Mouse (Mus musculus): ENCODE results near the gene Frmd4b. TPM values are rescaled to one million over a fixed set of nuclear protein-coding genes. Genes with fewer than 3 reads are reported as not detected.
"Not testable (repeated sequence)": the region's sequence is repeated elsewhere in the genome, so short reads cannot be mapped to it uniquely, and the experiment has no call there.

Gene Frmd4b
- polyA plus RNA-seq, 1 experiment from 2014 or later = 41.9 TPM

DNA sequence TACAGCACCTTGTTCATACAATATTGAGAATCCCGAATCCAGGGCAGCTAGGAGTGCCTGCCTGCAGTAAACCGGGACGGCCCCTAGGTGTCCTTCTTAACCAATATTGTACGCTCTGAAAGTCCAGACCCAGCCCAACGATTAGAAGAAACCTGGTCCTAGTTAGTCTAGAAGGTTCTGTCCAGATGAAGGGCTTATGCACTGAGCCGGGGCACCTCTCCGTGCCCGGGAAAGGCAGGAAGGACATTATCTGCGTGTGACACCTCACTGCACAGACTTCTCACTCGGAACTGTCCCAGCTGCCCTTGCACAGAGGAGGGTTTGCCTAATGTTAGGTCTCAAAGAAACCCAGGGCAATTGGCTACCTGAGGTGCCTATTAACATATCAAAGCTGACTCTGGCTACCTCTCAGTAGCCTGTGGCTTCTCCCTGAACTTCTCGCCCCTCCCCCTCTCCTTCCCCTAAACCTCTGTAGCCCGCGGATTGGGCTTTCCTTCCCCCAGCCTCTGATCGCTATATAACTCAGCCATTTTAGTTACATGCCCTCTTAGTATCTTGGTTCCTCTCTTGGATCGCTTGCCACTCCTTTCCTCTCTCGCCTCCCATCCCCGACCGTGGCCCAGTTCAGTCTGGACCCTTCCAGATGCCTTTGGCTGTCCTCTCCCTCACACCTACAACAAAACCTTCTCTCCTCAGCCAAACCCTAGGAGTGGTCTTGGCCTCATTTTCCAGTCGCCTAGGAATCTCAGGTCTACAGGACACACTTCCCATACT, 339.1 kb downstream of the Frmd4b start:
- H3K36me3 ChIP-seq = no peaks in the 10 kb centered on the region
- no peaks in the 10 kb centered on the region for H3K9me3 ChIP-seq
- WGBS = 2% methylated on average over 19 of the region's 19 CpGs
- peak; percentile 78 for DNase-seq (ENCODE audit: low spot score)
- peaks cover 26% of the 10 kb centered on the region for H3K27me3 ChIP-seq (ENCODE audit: insufficient read depth, poor library complexity, severe bottlenecking)
- H3K4me3 ChIP-seq = peak overlapping the region; percentile 41
- peaks cover 24% of the 10 kb centered on the region for H3K4me1 ChIP-seq (replicated peaks)
- peak overlapping the region; percentile 59 for H3K27ac ChIP-seq

- Histone ChIP-seq H3K4me3 (no peak overlapping the region), H3K27me3 (ENCODE audit: insufficient read depth, poor library complexity, severe bottlenecking) (peaks cover 26% of the 10 kb centered on the region), H3K9me3 (no peaks in the 10 kb centered on the region), H3K36me3 (no peaks in the 10 kb centered on the region), H3K4me1 (replicated peaks) (peaks cover 26% of the 10 kb centered on the region), H3K27ac (no peak overlapping the region)
- WGBS = 70% methylated on average over 5 of the region's 5 CpGs
- no peak for DNase-seq (ENCODE audit: low spot score)
Measured at GRCm38 (mm10) chr6:97276890-97277497, 340.3 kb downstream of the Frmd4b start.

DNA sequence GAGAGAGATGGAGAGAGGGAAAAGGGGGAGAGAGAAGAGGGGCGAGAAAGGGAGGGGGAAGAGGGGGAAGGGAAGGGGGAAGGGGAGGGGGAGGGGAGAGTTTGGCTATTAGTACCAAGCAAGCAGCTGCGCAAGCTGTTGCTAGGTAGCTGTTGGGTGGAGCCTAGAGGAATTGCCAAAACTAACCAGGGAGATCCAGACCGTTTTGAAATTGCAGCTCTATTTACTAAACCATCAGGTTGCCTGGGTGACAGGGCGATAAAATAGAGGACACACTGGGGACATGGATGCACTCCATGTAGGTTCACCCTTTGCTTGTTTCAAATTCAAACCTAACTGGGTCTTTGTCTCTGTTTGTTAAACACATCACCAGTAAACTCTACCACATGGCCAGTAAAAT, 341.0 kb downstream of the Frmd4b start:
- H3K9me3 ChIP-seq = no peaks in the 10 kb centered on the region
- DNase-seq (ENCODE audit: low spot score) = no peak
- 0 out of 2 replicates have a peak overlapping the region, but pooled peaks have one; percentile 12 for H3K27ac ChIP-seq
- no peak overlapping the region for H3K4me3 ChIP-seq
- H3K4me1 ChIP-seq (replicated peaks) = peaks cover 26% of the 10 kb centered on the region
- WGBS = 31% methylated on average over 4 of the region's 4 CpGs
- no peaks in the 10 kb centered on the region for H3K36me3 ChIP-seq
- H3K27me3 ChIP-seq (ENCODE audit: insufficient read depth, poor library complexity, severe bottlenecking) = peaks cover 26% of the 10 kb centered on the region

DNA sequence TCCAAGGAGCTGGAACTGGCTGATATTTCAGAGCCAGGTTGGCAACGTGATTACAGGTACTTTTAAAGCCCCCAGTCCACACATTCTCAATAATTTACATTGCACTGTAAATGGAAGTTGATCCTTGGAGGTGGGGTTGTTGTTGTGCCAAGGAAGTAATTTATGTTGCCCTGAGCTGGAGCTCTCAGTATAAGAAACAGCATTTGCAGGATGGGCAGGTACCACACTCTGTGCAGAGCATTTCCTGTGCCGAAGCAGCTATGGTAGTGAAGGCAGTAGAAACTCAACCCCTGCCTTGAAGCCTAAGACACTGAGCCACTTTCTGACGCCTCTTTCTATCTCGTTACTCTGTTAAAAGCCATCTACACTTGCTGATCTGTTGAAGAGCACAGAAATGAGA, 341.6 kb downstream of the Frmd4b start:
- Histone ChIP-seq H3K4me3 (no peak overlapping the region), H3K4me1 (replicated peaks) (peaks cover 26% of the 10 kb centered on the region), H3K36me3 (no peaks in the 10 kb centered on the region), H3K27me3 (ENCODE audit: insufficient read depth, poor library complexity, severe bottlenecking) (peaks cover 26% of the 10 kb centered on the region), H3K27ac (0 out of 2 replicates have a peak overlapping the region, but pooled peaks have one; percentile 12), H3K9me3 (no peaks in the 10 kb centered on the region)
- DNase-seq (ENCODE audit: low spot score) = no peak
- 63% methylated on average over 4 of the region's 4 CpGs for WGBS

- peaks cover 26% of the 10 kb centered on the region for H3K4me1 ChIP-seq (replicated peaks)
- H3K36me3 ChIP-seq = no peaks in the 10 kb centered on the region
- H3K27me3 ChIP-seq (ENCODE audit: insufficient read depth, poor library complexity, severe bottlenecking) = peaks cover 22% of the 10 kb centered on the region
- H3K4me3 ChIP-seq = no peak overlapping the region
- H3K27ac ChIP-seq = no peak overlapping the region
- 89% methylated on average over 3 of the region's 3 CpGs for WGBS
- DNase-seq (ENCODE audit: low spot score) = no peak
- H3K9me3 ChIP-seq = no peaks in the 10 kb centered on the region
Measured at GRCm38 (mm10) chr6:97273777-97274176, 343.6 kb downstream of the Frmd4b start.

DNA sequence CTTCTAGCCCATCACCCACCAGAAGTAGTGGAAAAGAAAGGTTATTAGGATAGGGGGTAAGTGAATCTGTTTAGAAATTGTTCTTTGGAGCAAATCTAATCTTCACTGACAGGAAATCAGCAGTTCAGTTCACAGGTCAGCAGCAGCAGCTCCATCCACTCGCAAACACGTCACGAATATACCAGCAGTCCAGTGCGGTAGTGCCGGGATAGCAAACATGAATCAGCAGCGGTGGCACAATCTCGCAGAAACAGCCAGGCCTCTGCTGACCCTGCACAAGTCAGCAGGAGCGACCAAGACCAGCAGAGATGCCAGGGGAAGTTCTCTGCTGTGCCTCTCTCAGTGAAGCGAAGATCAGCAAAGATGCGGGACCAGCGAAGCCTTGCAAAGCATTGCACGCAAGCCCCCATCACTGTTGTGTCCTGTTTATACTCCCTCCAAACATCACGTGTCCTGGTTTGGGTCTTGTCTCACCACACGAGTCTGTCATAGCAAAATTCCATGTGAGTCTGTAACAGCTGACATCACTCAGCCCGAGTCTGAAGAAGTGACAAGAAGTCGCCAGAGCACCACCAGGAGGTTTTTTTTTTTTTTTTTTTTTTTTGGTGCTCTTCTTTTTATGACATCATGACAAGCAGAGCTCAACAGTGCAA, 344.2 kb downstream of the Frmd4b start:
- Histone ChIP-seq H3K4me1 (replicated peaks) (peaks cover 22% of the 10 kb centered on the region), H3K4me3 (no peak overlapping the region), H3K36me3 (no peaks in the 10 kb centered on the region), H3K27me3 (ENCODE audit: insufficient read depth, poor library complexity, severe bottlenecking) (peaks cover 22% of the 10 kb centered on the region), H3K27ac (no peak overlapping the region), H3K9me3 (no peaks in the 10 kb centered on the region)
- no peak for DNase-seq (ENCODE audit: low spot score)
- WGBS = 88% methylated on average over 16 of the region's 16 CpGs

DNA sequence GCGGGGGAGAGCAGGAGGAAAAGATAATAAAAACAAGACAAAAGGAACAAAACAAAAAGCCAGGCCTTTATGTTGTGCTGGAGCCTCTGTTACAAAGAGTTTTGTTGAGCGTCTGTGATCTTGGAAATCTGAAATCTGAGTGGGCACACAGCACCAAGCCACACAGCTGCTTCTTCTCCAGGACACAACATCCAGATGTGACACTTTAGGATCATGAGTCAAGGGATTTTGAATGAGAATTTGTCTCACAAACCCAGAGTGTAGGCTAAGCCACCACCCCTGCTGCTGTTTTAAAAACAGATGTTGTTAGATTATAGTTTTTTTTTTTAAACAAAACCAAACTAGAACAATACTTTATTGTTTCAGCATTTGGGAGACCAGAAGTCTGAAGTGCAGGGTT, 345.0 kb downstream of the Frmd4b start:
- 62% methylated on average over 2 of the region's 2 CpGs for WGBS
- H3K27me3 ChIP-seq (ENCODE audit: insufficient read depth, poor library complexity, severe bottlenecking) = peaks cover 22% of the 10 kb centered on the region
- no peaks in the 10 kb centered on the region for H3K36me3 ChIP-seq
- no peak overlapping the region for H3K4me3 ChIP-seq
- DNase-seq (ENCODE audit: low spot score) = no peak
- H3K9me3 ChIP-seq = no peaks in the 10 kb centered on the region
- peaks cover 18% of the 10 kb centered on the region for H3K4me1 ChIP-seq (replicated peaks)
- H3K27ac ChIP-seq = no peak overlapping the region

- no peaks in the 10 kb centered on the region for H3K36me3 ChIP-seq
- no peak overlapping the region for H3K4me3 ChIP-seq
- 0 out of 2 replicates have a peak, but pooled peaks cover 3% of the 10 kb centered on the region for H3K4me1 ChIP-seq (replicated peaks)
- H3K27me3 ChIP-seq (ENCODE audit: insufficient read depth, poor library complexity, severe bottlenecking) = no peaks in the 10 kb centered on the region
- no peak overlapping the region for H3K27ac ChIP-seq
- DNase-seq (ENCODE audit: low spot score) = no peak
- no peaks in the 10 kb centered on the region for H3K9me3 ChIP-seq
- WGBS = 82% methylated on average over 11 of the region's 11 CpGs
Measured at GRCm38 (mm10) chr6:97269596-97269995, 347.7 kb downstream of the Frmd4b start.

DNA sequence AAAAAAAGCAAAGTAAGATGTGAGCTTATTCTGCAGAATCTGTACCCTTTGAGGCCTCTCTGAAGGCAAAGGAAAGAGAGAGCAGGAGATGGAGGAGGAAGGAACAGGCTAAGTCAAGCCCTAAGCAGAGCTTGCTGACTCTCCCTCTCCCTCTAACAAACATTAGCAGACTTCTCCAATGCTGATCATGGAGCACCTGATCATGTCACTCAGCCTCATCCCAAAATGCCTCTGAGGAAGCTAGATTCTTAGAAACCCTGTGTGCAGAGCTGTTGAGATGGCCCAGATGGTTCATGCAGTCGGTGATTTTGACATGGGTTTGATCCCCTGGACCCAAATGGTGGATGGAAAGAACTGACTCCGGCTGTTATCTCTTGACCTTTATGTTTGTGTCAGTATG, 350.2 kb downstream of the Frmd4b start:
- Histone ChIP-seq H3K4me3 (no peak overlapping the region), H3K36me3 (no peaks in the 10 kb centered on the region), H3K9me3 (no peaks in the 10 kb centered on the region), H3K4me1 (replicated peaks) (no peaks in the 10 kb centered on the region), H3K27me3 (ENCODE audit: insufficient read depth, poor library complexity, severe bottlenecking) (no peaks in the 10 kb centered on the region), H3K27ac (no peak overlapping the region)
- 91% methylated on average over 2 of the region's 2 CpGs for WGBS
- no peak for DNase-seq (ENCODE audit: low spot score)

DNA sequence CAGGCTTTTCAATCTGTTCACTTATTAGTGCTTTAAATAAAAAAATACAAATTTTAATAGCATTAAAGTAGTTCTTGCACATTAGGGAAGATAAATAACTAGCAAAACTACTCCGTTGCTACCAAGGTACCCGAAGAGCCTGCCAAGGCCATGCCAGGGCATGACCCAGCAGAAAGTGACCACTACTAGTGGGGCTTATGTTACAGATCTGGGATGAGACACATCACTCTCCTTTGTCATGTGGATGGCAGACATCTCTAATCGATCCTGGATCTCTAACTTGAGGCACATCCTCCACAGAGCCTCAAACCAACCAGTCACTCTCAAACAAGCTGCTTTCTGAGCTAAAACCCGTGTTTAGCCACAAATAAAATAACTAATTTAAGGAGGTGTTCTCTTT, 350.7 kb downstream of the Frmd4b start:
- Histone ChIP-seq H3K27me3 (ENCODE audit: insufficient read depth, poor library complexity, severe bottlenecking) (no peaks in the 10 kb centered on the region), H3K36me3 (no peaks in the 10 kb centered on the region), H3K9me3 (no peaks in the 10 kb centered on the region), H3K4me3 (no peak overlapping the region), H3K4me1 (replicated peaks) (no peaks in the 10 kb centered on the region), H3K27ac (no peak overlapping the region)
- no peak for DNase-seq (ENCODE audit: low spot score)
- WGBS = 79% methylated on average over 4 of the region's 4 CpGs

DNA sequence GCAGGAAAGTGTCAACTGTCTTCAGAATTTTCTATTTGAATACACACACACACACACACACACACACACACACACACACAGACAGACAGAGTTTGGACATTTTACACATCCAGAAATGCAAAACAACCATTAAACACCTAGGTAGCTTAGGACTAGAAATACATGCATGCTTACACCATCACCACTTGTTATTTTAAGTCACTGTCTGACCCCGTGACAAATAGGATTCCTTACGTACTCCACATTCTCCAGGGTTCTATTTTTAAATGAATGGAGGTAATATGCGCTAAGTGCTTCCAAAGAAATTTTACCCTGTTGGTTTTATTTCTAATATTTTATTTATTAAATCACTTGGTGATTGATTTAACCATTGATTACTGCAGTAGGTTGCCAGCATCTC, 351.6 kb downstream of the Frmd4b start:
- Histone ChIP-seq H3K36me3 (no peaks in the 10 kb centered on the region), H3K4me1 (replicated peaks) (no peaks in the 10 kb centered on the region), H3K9me3 (no peaks in the 10 kb centered on the region), H3K27ac (no peak overlapping the region), H3K27me3 (ENCODE audit: insufficient read depth, poor library complexity, severe bottlenecking) (no peaks in the 10 kb centered on the region), H3K4me3 (no peak overlapping the region)
- WGBS = 89% methylated on average over 3 of the region's 3 CpGs
- DNase-seq (ENCODE audit: low spot score) = no peak

GRCm38 (mm10) chr6:97265240-97265639, 352.1 kb downstream of the Frmd4b start:
- no peak for DNase-seq (ENCODE audit: low spot score)
- no peak overlapping the region for H3K27ac ChIP-seq
- no peaks in the 10 kb centered on the region for H3K27me3 ChIP-seq (ENCODE audit: insufficient read depth, poor library complexity, severe bottlenecking)
- no peaks in the 10 kb centered on the region for H3K9me3 ChIP-seq
- H3K36me3 ChIP-seq = no peaks in the 10 kb centered on the region
- no peaks in the 10 kb centered on the region for H3K4me1 ChIP-seq (replicated peaks)
- WGBS = 75% methylated on average over 8 of the region's 8 CpGs
- no peak overlapping the region for H3K4me3 ChIP-seq

DNA sequence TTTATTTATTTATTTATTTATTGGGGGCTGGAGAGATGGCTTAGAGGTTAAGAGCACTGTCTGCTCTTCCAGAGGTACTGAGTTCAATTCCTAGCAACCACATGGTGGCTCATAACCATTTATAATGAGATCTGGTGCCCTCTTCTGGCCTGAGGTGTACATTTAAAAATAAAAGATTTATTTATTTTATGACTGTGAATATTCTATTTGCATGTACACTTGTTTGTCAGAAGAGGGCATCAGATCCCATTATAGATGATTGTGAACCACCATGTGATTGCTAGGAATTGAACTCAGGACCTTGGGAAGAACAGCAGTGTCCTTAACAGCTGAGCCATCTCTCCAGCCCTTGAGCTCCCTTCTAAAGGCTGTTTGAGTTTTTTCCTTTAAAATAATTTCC, 353.6 kb downstream of the Frmd4b start:
- not testable (repeated sequence) for H3K9me3 ChIP-seq; H3K4me3 ChIP-seq; H3K4me1 ChIP-seq (replicated peaks); H3K27ac ChIP-seq; H3K27me3 ChIP-seq (ENCODE audit: insufficient read depth, poor library complexity, severe bottlenecking); DNase-seq (ENCODE audit: low spot score); H3K36me3 ChIP-seq
